Mouse (Mus musculus): ENCODE measurements around the gene Mthfd1l. TPM values are rescaled to one million over a fixed set of nuclear protein-coding genes. Genes with fewer than 3 reads are reported as not detected.

Gene Mthfd1l
- polyA plus RNA-seq, 1 experiment from 2014 or later, result 13.7 TPM

Other genes with a start within 250 kb of the Mthfd1l start
- gene Plekhg1, start 232.8 kb upstream of the Mthfd1l start, polyA plus RNA-seq (2016; fragmentation: Nextera tagmentation; extraction: Ambion mirVana), result 16.1 and 18.6 TPM in 2 replicates

All from limb, embryonic 12.5 days (tissue).